Mouse (Mus musculus) myocyte (in vitro differentiated cells): ENCODE data around the gene Eef1b2. TPM values are rescaled to one million over a fixed set of nuclear protein-coding genes. Genes with fewer than 3 reads are reported as not detected.
A peak's percentile ranks its signal among the peaks of the same experiment; 100 is the strongest.

Experiments used
- H3K27me3 ChIP-seq: one replicate; pipeline ENCODE4 v1.6.1; 2011; ENCODE audit not compliant: control insufficient read depth, insufficient read depth, insufficient read length
- H3K36me3 ChIP-seq: one replicate; pipeline ENCODE4 v1.6.1; 2011; ENCODE audit not compliant: control insufficient read depth, insufficient read depth
- H3K4me2 ChIP-seq: one replicate; pipeline ENCODE4 v1.6.1; 2011; ENCODE audit warnings: low read depth, control low read depth
- H3K4me3 ChIP-seq: one replicate; pipeline ENCODE4 v1.5.1; 2011; ENCODE audit warnings: mild to moderate bottlenecking, control low read depth, moderate library complexity
- H3K79me2 ChIP-seq: one replicate; pipeline ENCODE4 v1.6.1; 2011; ENCODE audit not compliant: control insufficient read depth, insufficient read depth
- H3ac ChIP-seq: one replicate; pipeline ENCODE4 v1.6.1; 2011; ENCODE audit not compliant: control insufficient read depth, insufficient read length
- CEBPB ChIP-seq: IDR thresholded peaks from 2 replicates; pipeline ENCODE4 v1.6.1; 2011; ENCODE audit warnings: mild to moderate bottlenecking, moderate library complexity; ENCODE audit not compliant: poor library complexity, insufficient read depth, severe bottlenecking
- E2F4 ChIP-seq: IDR thresholded peaks from one replicate; pipeline ENCODE4 v1.6.1; 2011; ENCODE audit warnings: mild to moderate bottlenecking, control low read depth, moderate library complexity; ENCODE audit not compliant: insufficient read depth
- MAX ChIP-seq: IDR thresholded peaks from one replicate; pipeline ENCODE4 v1.6.1; 2011; ENCODE audit warnings: low read depth, mild to moderate bottlenecking, control low read depth
- MYOD1 ChIP-seq, 3 experiments: IDR thresholded peaks; one replicate each; pipeline ENCODE4 v1.6.1; 2011; ENCODE audit warnings: control low read depth in 2 of 3, low read depth in 2 of 3, mild to moderate bottlenecking in 2 of 3, moderate library complexity in 1 of 3; ENCODE audit not compliant: insufficient read length in 2 of 3, control insufficient read depth in 1 of 3
- MYOG ChIP-seq, 3 experiments: IDR thresholded peaks; one replicate each; pipeline ENCODE4 v1.6.1; 2011; ENCODE audit warnings: control low read depth in 2 of 3, low read depth in 2 of 3, mild to moderate bottlenecking in 2 of 3; ENCODE audit not compliant: insufficient read length in 2 of 3, control insufficient read depth in 1 of 3, insufficient read depth in 1 of 3
- POLR2A ChIP-seq: IDR thresholded peaks from one replicate; pipeline ENCODE4 v1.6.1; 2011; ENCODE audit warnings: low read depth, mild to moderate bottlenecking, control low read depth, moderate library complexity; ENCODE audit not compliant: insufficient read length
- POLR2AphosphoS2 ChIP-seq: IDR thresholded peaks from one replicate; pipeline ENCODE4 v1.6.1; 2011; ENCODE audit warnings: low read depth, control low read depth; ENCODE audit not compliant: insufficient read length
- REST ChIP-seq: IDR thresholded peaks from one replicate; pipeline ENCODE4 v1.6.1; 2011; ENCODE audit warnings: mild to moderate bottlenecking, control low read depth, moderate library complexity; ENCODE audit not compliant: insufficient read depth, insufficient read length
- SRF ChIP-seq: IDR thresholded peaks from one replicate; pipeline ENCODE4 v1.6.1; 2011; ENCODE audit warnings: low read depth; ENCODE audit not compliant: control insufficient read depth, insufficient read length
- TCF12 ChIP-seq: IDR thresholded peaks from one replicate; pipeline ENCODE4 v1.6.1; 2011; ENCODE audit warnings: mild to moderate bottlenecking, control low read depth; ENCODE audit not compliant: poor library complexity, insufficient read depth, severe bottlenecking
- TCF3 ChIP-seq: IDR thresholded peaks from one replicate; pipeline ENCODE4 v1.6.1; 2011; ENCODE audit warnings: low read depth, control low read depth; ENCODE audit not compliant: insufficient read length
- USF1 ChIP-seq: IDR thresholded peaks from one replicate; pipeline ENCODE4 v1.6.1; 2011; ENCODE audit warnings: low read depth, mild to moderate bottlenecking, control low read depth, moderate library complexity
- polyA plus RNA-seq: library from polyadenylated mRNA; unstranded; fragments of >200 nt; fragmentation: generic; extraction: Trizol; gene quantifications from one replicate; pipeline ENCODE4 v1.2.1, GENCODE M21; 2012; ENCODE audit warnings: missing spikeins

The Eef1b2 gene
- polyA plus RNA-seq, 1 experiment = 1,523 TPM

DNA sequence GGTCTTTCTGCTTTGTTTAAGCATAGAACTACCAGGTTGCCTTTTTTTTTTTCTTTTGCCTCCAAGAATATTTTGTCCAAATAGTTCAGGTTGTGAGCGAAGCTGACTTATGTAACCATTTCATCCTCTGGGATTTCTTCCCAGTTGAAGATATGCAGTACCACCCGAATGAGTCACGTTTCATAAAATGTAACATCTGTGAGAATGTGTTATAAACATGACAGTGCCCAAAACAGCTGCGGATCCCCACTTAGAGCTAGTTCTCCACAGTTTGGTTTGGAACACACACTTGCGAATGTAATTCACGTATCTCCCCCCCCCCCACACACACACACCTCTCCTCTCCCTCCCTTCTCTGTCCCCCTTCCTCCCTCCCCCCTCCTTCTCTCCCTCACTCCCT is 22.8 kb downstream of the Eef1b2 start:
- no peaks in the 10 kb centered on the region for H3K27me3 ChIP-seq
- H3K36me3 ChIP-seq = no peaks in the 10 kb centered on the region
- H3K4me2 ChIP-seq = peak overlapping the region; percentile 45
- H3K4me3 ChIP-seq = no peak overlapping the region
- no peak overlapping the region for H3ac ChIP-seq
- no peak for TF ChIP-seq POLR2A
- no peak for TF ChIP-seq POLR2AphosphoS2
- no peak for TF ChIP-seq REST
- TF ChIP-seq USF1 = no peak
- peak; percentile 62 for TF ChIP-seq TCF12
- peak in 1 of 3 experiments; percentile 23 for TF ChIP-seq MYOG (IDR thresholded peaks at IDR 0.05; ENCODE audit: control insufficient read depth in 1 of 3, insufficient read depth in 1 of 3, insufficient read length in 2 of 3, low read depth in 2 of 3)
- TF ChIP-seq MYOD1 (IDR thresholded peaks at IDR 0.05; ENCODE audit: control insufficient read depth in 1 of 3, insufficient read length in 2 of 3, low read depth in 2 of 3) = peak; percentile 71 to 86 (median 86)
- no peaks in the 10 kb centered on the region for H3K79me2 ChIP-seq

DNA sequence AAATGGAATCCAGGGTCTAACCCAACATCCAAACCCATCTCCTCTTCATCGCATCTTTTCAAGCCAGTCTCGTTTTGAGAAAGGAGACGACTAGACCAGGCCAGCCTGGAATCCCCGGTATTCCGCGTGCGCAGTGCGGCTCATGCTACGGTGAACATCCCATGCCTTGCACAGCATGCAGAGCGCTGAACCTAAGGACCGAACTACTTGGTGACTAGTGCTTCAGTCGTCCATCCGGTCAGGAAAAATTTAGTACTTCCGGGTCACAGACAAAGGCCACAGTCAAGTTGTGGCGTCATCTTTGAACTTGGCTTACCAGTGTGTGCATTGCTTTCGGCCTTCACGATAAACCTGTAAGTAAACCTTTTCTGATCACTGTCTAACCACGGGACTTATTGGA is 23.7 kb downstream of the Eef1b2 start:
- H3K4me3 ChIP-seq = no peak overlapping the region
- H3K4me2 ChIP-seq = no peak overlapping the region
- no peaks in the 10 kb centered on the region for H3K36me3 ChIP-seq
- no peaks in the 10 kb centered on the region for H3K79me2 ChIP-seq
- H3ac ChIP-seq = no peak overlapping the region
- no peaks in the 10 kb centered on the region for H3K27me3 ChIP-seq
- no peak for TF ChIP-seq TCF3
- no peak for TF ChIP-seq SRF
- TF ChIP-seq REST = no peak
- no peak for TF ChIP-seq MAX
- TF ChIP-seq MYOD1 (IDR thresholded peaks at IDR 0.05; ENCODE audit: control insufficient read depth in 1 of 3, insufficient read length in 2 of 3, low read depth in 2 of 3) = no peak

DNA sequence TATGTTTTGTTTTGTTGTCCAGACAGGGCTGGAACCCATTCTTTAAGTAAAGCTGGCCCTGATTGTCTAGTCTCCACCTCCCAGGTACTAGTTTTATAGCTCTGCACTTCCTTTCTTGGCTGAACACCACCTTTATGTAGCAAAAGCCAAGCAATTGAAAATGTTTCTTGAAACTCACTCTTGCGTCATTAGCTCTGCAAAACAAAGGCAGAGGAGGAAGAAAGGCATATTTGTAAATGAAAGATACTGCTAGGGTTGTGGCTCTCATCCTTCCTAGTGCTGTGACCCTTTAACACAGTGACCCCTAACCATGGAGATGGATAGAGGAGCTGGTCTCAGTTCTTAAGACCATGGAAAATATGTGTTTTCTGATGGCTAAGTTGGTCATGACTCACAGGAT is 25.0 kb downstream of the Eef1b2 start:
- Histone ChIP-seq H3ac (no peak overlapping the region), H3K27me3 (no peaks in the 10 kb centered on the region), H3K4me3 (no peak overlapping the region), H3K4me2 (no peak overlapping the region), H3K79me2 (no peaks in the 10 kb centered on the region), H3K36me3 (no peaks in the 10 kb centered on the region)
- no peak for TF ChIP-seq E2F4
- TF ChIP-seq CEBPB = peak; percentile 24; the same call in 1 of the 2 replicates
- TF ChIP-seq MYOG (IDR thresholded peaks at IDR 0.05; ENCODE audit: control insufficient read depth in 1 of 3, insufficient read depth in 1 of 3, insufficient read length in 2 of 3, low read depth in 2 of 3) = no peak

DNA sequence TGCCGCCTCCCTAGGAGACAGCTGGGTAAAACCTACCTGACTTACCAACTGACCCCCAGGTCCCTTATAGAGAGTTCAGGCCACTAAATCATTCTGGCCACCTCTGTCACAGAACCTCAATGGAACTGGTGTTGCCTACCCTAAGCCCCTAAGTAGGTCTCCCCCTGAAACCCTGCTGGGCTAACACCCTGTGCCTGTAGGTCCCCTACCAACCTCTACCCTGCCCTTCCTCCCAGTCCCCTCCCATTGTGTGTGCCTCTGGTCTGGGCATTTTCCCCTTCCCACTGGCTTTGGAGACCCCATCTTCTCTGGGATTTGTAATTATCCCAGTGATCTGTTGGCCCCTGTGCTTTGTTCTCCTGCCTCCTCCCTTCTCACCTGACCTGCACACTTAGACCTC is 26.8 kb downstream of the Eef1b2 start:
- Histone ChIP-seq H3ac (no peak overlapping the region), H3K4me3 (no peak overlapping the region)
- no peak for TF ChIP-seq CEBPB

DNA sequence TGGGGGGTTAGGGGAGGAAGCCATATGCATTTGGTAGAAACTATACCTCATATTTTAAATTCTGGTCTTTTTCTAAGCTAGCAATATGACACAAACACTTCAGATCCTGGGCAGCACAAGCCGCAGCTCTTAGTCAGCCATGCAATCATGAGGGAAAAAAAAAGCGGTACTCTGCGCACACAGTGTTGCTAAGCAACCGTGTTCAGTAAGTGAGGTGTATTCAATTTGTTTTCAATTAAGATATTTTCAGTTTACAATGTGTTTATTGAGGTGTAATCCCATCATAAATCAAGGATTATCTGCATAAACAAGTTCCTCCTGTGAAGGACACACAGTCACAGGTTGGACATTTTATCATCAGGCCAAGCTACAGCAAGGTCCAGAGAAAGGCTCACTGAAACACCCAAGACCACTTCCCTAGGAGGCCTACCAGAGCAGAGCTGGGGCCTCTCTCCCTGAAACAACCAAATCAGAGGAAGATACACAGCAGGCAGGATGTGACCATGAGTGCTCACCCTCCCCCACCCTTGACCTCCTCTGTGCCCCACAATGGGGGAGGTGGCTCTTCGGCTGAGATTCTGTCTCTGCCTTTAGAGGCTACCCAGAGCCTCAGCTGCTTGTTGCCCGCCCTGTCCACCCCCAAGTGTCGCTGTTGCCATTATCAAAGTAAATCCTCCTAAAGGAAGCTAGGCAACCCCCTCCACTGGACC is 27.5 kb downstream of the Eef1b2 start:
- no peaks in the 10 kb centered on the region for H3K36me3 ChIP-seq
- H3ac ChIP-seq = no peak overlapping the region
- H3K79me2 ChIP-seq = no peaks in the 10 kb centered on the region
- H3K4me2 ChIP-seq = no peak overlapping the region
- no peak for TF ChIP-seq MYOD1 (IDR thresholded peaks at IDR 0.05; ENCODE audit: control insufficient read depth in 1 of 3, insufficient read length in 2 of 3, low read depth in 2 of 3)
- no peak for TF ChIP-seq TCF12
- TF ChIP-seq USF1 = no peak
- no peak for TF ChIP-seq TCF3
- no peak for TF ChIP-seq E2F4
- TF ChIP-seq REST = no peak
- no peak for TF ChIP-seq MAX
- no peak for TF ChIP-seq SRF
- TF ChIP-seq CEBPB = no peak
- no peak for TF ChIP-seq POLR2AphosphoS2
- TF ChIP-seq MYOG (IDR thresholded peaks at IDR 0.05; ENCODE audit: control insufficient read depth in 1 of 3, insufficient read depth in 1 of 3, insufficient read length in 2 of 3, low read depth in 2 of 3) = no peak
- no peak for TF ChIP-seq POLR2A
- H3K4me3 ChIP-seq = no peak overlapping the region
- H3K27me3 ChIP-seq = no peaks in the 10 kb centered on the region

More for the DNA sequence above, 26.8 kb downstream of the Eef1b2 start:
- Histone ChIP-seq H3K36me3 (no peaks in the 10 kb centered on the region), H3K79me2 (no peaks in the 10 kb centered on the region), H3K4me2 (no peak overlapping the region), H3K27me3 (no peaks in the 10 kb centered on the region)
